Comparison of ENCODE assay signal across 24 mouse cellular contexts in genomic region chr6:36221308-36221707, GRCm38 (mm10).
DNase-seq lines count a peak whose midpoint lies in the region; ATAC-seq and TF ChIP-seq lines count a peak whose summit lies in the region.
"Had no signal": no experiment of that assay in that cellular context is flagged by ENCODE, and none has a peak within 500 bp of the region (broad histone marks: within the 10 kb centered on the region; RNA-seq: fewer than 3 reads in every experiment).

No protein-coding gene starts in this region.

- 50% methylated on average over 4 of the region's 4 CpGs for WGBS in lung, embryonic 14.5 days
- 57% methylated on average over 4 of the region's 4 CpGs for WGBS in lung, embryonic 16.5 days
- 76% methylated on average over 4 of the region's 4 CpGs for WGBS in midbrain, embryonic 11.5 days
- 66% methylated on average over 4 of the region's 4 CpGs for WGBS in midbrain, embryonic 15.5 days
- 72% methylated on average over 4 of the region's 4 CpGs for WGBS in heart, adult 2 months

- no peak overlapping the region for H3K4me3 ChIP-seq in lung, embryonic 14.5 days (ENCODE audit: low read depth, low read length)
- no peak overlapping the region for H3K4me3 ChIP-seq in lung, embryonic 16.5 days (ENCODE audit: low read length)
- H3K4me3 ChIP-seq in midbrain, embryonic 11.5 days (ENCODE audit: low read depth, low read length), result no peak overlapping the region
- no peak overlapping the region for H3K4me3 ChIP-seq in midbrain, embryonic 15.5 days
- no peak overlapping the region for H3K4me3 ChIP-seq in heart, adult 2 months
- H3K4me3 ChIP-seq: embryonic facial prominence, embryonic 10.5 days; embryonic facial prominence, embryonic 12.5 days; forebrain, embryonic 13.5 days had no signal

- H3K36me3 ChIP-seq in lung, embryonic 14.5 days (ENCODE audit: insufficient read depth), result no peaks in the 10 kb centered on the region
- H3K36me3 ChIP-seq in lung, embryonic 16.5 days (ENCODE audit: control insufficient read depth, insufficient read depth, low read length), result no peaks in the 10 kb centered on the region
- no peaks in the 10 kb centered on the region for H3K36me3 ChIP-seq in midbrain, embryonic 11.5 days (ENCODE audit: control insufficient read depth, insufficient read depth, low read length)
- H3K36me3 ChIP-seq in midbrain, embryonic 15.5 days (replicated peaks), result no peaks in the 10 kb centered on the region
- no peaks in the 10 kb centered on the region for H3K36me3 ChIP-seq in heart, adult 2 months (ENCODE audit: control insufficient read depth, insufficient read depth, low read length)
- H3K36me3 ChIP-seq: embryonic facial prominence, embryonic 10.5 days; embryonic facial prominence, embryonic 12.5 days; G1E had no signal

- no peak for TF ChIP-seq POLR2A in heart, adult 2 months (IDR thresholded peaks at IDR 0.05; ENCODE audit: insufficient read depth, low read depth, low read length)

- no peak for TF ChIP-seq CTCF in lung, embryonic 14.5 days (IDR thresholded peaks at IDR 0.05; ENCODE audit: low read depth)
- no peak for TF ChIP-seq CTCF in heart, adult 2 months (IDR thresholded peaks at IDR 0.05)

- intact Hi-C loops in heart, adult 2 months (cut with DNase I), result no loop called here

- peak; percentile 7 for DNase-seq in lung, embryonic 14.5 days
- no peak for DNase-seq in lung, postnatal 10 days
- no peak for DNase-seq in lung, postnatal 4 days
- peak; percentile 31 for DNase-seq in midbrain, embryonic 11.5 days (ENCODE audit: low spot score, missing footprints)
- DNase-seq in heart, adult 2 months, result no peak
- DNase-seq: adrenal gland, adult 8-10 months; adrenal gland, postnatal 14 days; adrenal gland, postnatal 36 days; B cell, adult 2 months; cerebellum, adult 11-12 months; cerebellum, adult 2 months; cerebellum, adult 9-10 months; cerebellum, postnatal 10 days; cerebellum, postnatal 25 days had no signal

- H3K9me3 ChIP-seq in lung, embryonic 14.5 days (ENCODE audit: low read depth, low read length), result no peaks in the 10 kb centered on the region
- no peaks in the 10 kb centered on the region for H3K9me3 ChIP-seq in lung, embryonic 16.5 days (ENCODE audit: control insufficient read depth, low read length)
- H3K9me3 ChIP-seq in midbrain, embryonic 11.5 days (ENCODE audit: control insufficient read depth, low read length), result no peaks in the 10 kb centered on the region
- H3K9me3 ChIP-seq in midbrain, embryonic 15.5 days, result no peaks in the 10 kb centered on the region
- H3K9me3 ChIP-seq: embryonic facial prominence, embryonic 10.5 days; embryonic facial prominence, embryonic 12.5 days; forebrain, embryonic 13.5 days; G1E had no signal

- no peaks in the 10 kb centered on the region for H3K4me1 ChIP-seq in lung, embryonic 14.5 days (ENCODE audit: insufficient read depth)
- no peaks in the 10 kb centered on the region for H3K4me1 ChIP-seq in lung, embryonic 16.5 days (replicated peaks; ENCODE audit: control insufficient read depth, insufficient read depth, low read length)
- no peaks in the 10 kb centered on the region for H3K4me1 ChIP-seq in midbrain, embryonic 11.5 days (ENCODE audit: control insufficient read depth, insufficient read depth, low read length)
- H3K4me1 ChIP-seq in midbrain, embryonic 15.5 days, result no peaks in the 10 kb centered on the region
- H3K4me1 ChIP-seq in heart, adult 2 months (ENCODE audit: control insufficient read depth, insufficient read depth, low read length), result no peaks in the 10 kb centered on the region
- H3K4me1 ChIP-seq: embryonic facial prominence, embryonic 10.5 days; embryonic facial prominence, embryonic 12.5 days; forebrain, embryonic 13.5 days had no signal

- no peak overlapping the region for H3K4me2 ChIP-seq in lung, embryonic 14.5 days
- H3K4me2 ChIP-seq in lung, embryonic 16.5 days (ENCODE audit: low read depth, low read length), result no peak overlapping the region
- H3K4me2 ChIP-seq in midbrain, embryonic 11.5 days, result no peak overlapping the region
- H3K4me2 ChIP-seq in midbrain, embryonic 15.5 days, result no peak overlapping the region
- H3K4me2 ChIP-seq: embryonic facial prominence, embryonic 12.5 days; forebrain, embryonic 13.5 days had no signal

- no peaks in the 10 kb centered on the region for H3K79me2 ChIP-seq in heart, adult 2 months (replicated peaks; ENCODE audit: control insufficient read depth, insufficient read depth, low read length)

- no peak overlapping the region for H3K27ac ChIP-seq in lung, embryonic 14.5 days (ENCODE audit: low read depth)
- H3K27ac ChIP-seq in lung, embryonic 16.5 days (ENCODE audit: low read length), result no peak overlapping the region
- H3K27ac ChIP-seq in midbrain, embryonic 11.5 days (ENCODE audit: low read depth, low read length), result no peak overlapping the region
- H3K27ac ChIP-seq in midbrain, embryonic 15.5 days, result no peak overlapping the region
- no peak overlapping the region for H3K27ac ChIP-seq in heart, adult 2 months
- H3K27ac ChIP-seq: embryonic facial prominence, embryonic 10.5 days; embryonic facial prominence, embryonic 12.5 days; forebrain, embryonic 13.5 days had no signal

- no peak for ATAC-seq in lung, embryonic 14.5 days (ENCODE audit: insufficient read depth)
- ATAC-seq in lung, embryonic 16.5 days (ENCODE audit: low read depth), result peak; percentile 68; the same call in 1 of the 2 replicates
- ATAC-seq in midbrain, embryonic 11.5 days (ENCODE audit: low FRiP score), result no peak
- ATAC-seq in midbrain, embryonic 15.5 days (replicated peaks), result no peak
- ATAC-seq: activated CD4-positive, CD25-positive, alpha-beta regulatory T cell, adult 4 months; CD4-positive, CD25-positive, alpha-beta regulatory T cell, adult 4 months; forebrain, embryonic 13.5 days; Patski had no signal

- no peak overlapping the region for H3K9ac ChIP-seq in lung, embryonic 14.5 days
- H3K9ac ChIP-seq in lung, embryonic 16.5 days (ENCODE audit: low read length), result no peak overlapping the region
- H3K9ac ChIP-seq in midbrain, embryonic 11.5 days (ENCODE audit: low read length), result no peak overlapping the region
- no peak overlapping the region for H3K9ac ChIP-seq in midbrain, embryonic 15.5 days
- H3K9ac ChIP-seq in heart, adult 2 months (ENCODE audit: low read depth, low read length), result no peak overlapping the region
- H3K9ac ChIP-seq: embryonic facial prominence, embryonic 12.5 days; forebrain, embryonic 13.5 days had no signal

- no peaks in the 10 kb centered on the region for H3K27me3 ChIP-seq in lung, embryonic 14.5 days (ENCODE audit: insufficient read depth, low read length)
- H3K27me3 ChIP-seq in lung, embryonic 16.5 days (ENCODE audit: control insufficient read depth, insufficient read depth, low read depth, low read length), result no peaks in the 10 kb centered on the region
- H3K27me3 ChIP-seq in midbrain, embryonic 11.5 days (ENCODE audit: control insufficient read depth, insufficient read depth, low read length), result no peaks in the 10 kb centered on the region
- H3K27me3 ChIP-seq in midbrain, embryonic 15.5 days (replicated peaks), result no peaks in the 10 kb centered on the region
- no peaks in the 10 kb centered on the region for H3K27me3 ChIP-seq in heart, adult 2 months (ENCODE audit: control insufficient read depth, insufficient read depth, low read length)
- H3K27me3 ChIP-seq: CH12.LX; embryonic facial prominence, embryonic 12.5 days; forebrain, embryonic 13.5 days; Patski had no signal

- TF ChIP-seq EP300 in heart, adult 2 months (IDR thresholded peaks at IDR 0.05; ENCODE audit: insufficient read depth, low read depth, low read length), result no peak

Comparison
In these comparisons a context has a peak if more than half of its experiments do, and no peak if none do; other contexts are left out.
1. DNase-seq: peak in lung, embryonic 14.5 days (single experiment) and midbrain, embryonic 11.5 days (single experiment); none in lung, postnatal 10 days (single experiment), lung, postnatal 4 days (0 of 2) and heart, adult 2 months (0 of 2).